Mouse (Mus musculus) neural tube, embryonic 13.5 days (tissue): ENCODE measurements at regions not wholly inside any gene's neighbourhood (a gene's known extent, or its start where the extent isn't known, plus 50 kb on each side); places are given as distances from the start of the nearest gene placed in this dataset.

ENCODE experiments used
- ATAC-seq: fragments of 200-750 bp; cut with Nextera tagmentation; 2 replicates; pipeline ENCODE4 v1.8.0; 2017; ENCODE audit warnings: low read depth, mild to moderate bottlenecking, moderate TSS enrichment, moderate library complexity
- H3K27ac ChIP-seq: fragments of 300-500 bp; sonication (generic); replicated peaks from 2 replicates; pipeline ENCODE4 v1.5.1; 2015; ENCODE audit warnings: moderate library complexity, mild to moderate bottlenecking, inconsistent platforms
- H3K27me3 ChIP-seq: fragments of 300-500 bp; sonication (generic); 2 replicates; pipeline ENCODE4 v1.6.1; 2015; ENCODE audit warnings: mild to moderate bottlenecking, inconsistent platforms
- H3K36me3 ChIP-seq: fragments of 300-500 bp; sonication (generic); 2 replicates; pipeline ENCODE4 v1.6.1; 2015; ENCODE audit warnings: mild to moderate bottlenecking, inconsistent platforms
- H3K4me1 ChIP-seq: fragments of 300-500 bp; sonication (generic); replicated peaks from 2 replicates; pipeline ENCODE4 v1.6.1; 2015; ENCODE audit warnings: inconsistent platforms
- H3K4me2 ChIP-seq: fragments of 300-500 bp; sonication (generic); 2 replicates; pipeline ENCODE4 v1.6.1; 2015; ENCODE audit warnings: inconsistent platforms, mild to moderate bottlenecking, moderate library complexity
- H3K4me3 ChIP-seq: fragments of 300-500 bp; sonication (generic); 2 replicates; pipeline ENCODE4 v1.5.1; 2015; ENCODE audit warnings: mild to moderate bottlenecking, inconsistent platforms
- H3K9ac ChIP-seq: fragments of 300-500 bp; sonication (generic); 2 replicates; pipeline ENCODE4 v1.6.1; 2015; ENCODE audit warnings: moderate library complexity, mild to moderate bottlenecking, inconsistent platforms
- H3K9me3 ChIP-seq: fragments of 300-500 bp; sonication (generic); 2 replicates; pipeline ENCODE4 v1.6.1; 2016; ENCODE audit warnings: inconsistent platforms
- WGBS: fragments of 180-500 bp; shearing (Covaris S2); methylation state at CpG from one replicate; pipeline ENCODE4 v1.1.7; 2015; 5-methylcytosine and 5-hydroxymethylcytosine counted together

DNA sequence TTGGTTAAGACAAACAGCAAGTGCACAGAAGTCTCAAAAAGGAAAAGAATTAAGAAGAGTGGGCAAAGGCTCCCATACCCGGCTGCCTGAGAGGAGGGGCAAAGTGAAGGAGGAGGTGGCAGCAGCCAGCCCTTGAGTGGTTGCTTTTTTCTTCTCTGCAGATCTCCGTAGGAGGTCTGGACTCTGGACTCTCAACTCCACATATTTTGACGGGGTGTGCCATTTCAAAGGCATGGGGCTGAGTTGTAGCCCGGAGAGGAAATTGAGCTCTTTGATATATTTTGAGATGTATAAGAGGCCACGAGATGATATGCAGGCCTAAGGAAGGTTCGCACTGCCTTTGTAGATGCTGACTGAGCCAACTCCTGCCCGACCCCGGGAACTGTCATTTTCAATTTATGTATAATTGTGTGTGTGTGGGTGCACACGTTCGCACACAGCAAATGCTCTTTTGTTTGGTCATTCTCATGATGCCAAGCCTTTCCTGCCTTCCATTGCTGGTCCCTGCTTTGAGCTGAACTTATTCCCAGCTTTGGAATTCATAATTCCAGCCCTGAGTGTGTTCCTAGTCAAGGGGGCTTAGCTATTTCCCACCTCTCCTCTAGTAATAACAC, 56.4 kb downstream of the Cxcr4 start:
- H3K4me3 ChIP-seq = no peak overlapping the region
- no peaks in the 10 kb centered on the region for H3K36me3 ChIP-seq
- H3K9me3 ChIP-seq = no peaks in the 10 kb centered on the region
- no peaks in the 10 kb centered on the region for H3K27me3 ChIP-seq
- H3K27ac ChIP-seq = no peak overlapping the region
- ATAC-seq = no peak
- peaks cover 11% of the 10 kb centered on the region for H3K4me1 ChIP-seq
- no peak overlapping the region for H3K9ac ChIP-seq
- no peak overlapping the region for H3K4me2 ChIP-seq
- WGBS = 69% methylated on average over 10 of the region's 10 CpGs

DNA sequence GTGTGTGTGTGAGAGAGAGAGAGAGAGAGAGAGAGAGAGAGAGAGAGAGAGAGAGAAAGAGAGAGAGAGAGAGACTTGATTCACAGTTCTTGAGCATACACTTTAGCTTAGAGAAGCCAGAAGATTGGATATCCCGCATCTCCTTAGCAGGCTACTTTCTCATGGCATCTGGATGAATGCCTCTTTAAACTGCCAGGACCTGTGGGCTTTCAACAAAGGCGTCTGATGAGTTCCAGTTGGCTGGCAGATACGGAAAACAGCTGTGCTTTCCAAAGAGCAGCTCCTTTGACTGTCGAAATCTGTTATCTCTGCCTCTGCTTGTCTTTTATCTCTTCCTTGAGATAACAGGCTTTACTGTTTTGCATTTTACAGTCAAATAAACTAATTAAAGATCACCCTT, 59.5 kb downstream of the Cxcr4 start:
- H3K27me3 ChIP-seq = no peaks in the 10 kb centered on the region
- H3K4me2 ChIP-seq = no peak overlapping the region
- H3K36me3 ChIP-seq = no peaks in the 10 kb centered on the region
- no peaks in the 10 kb centered on the region for H3K9me3 ChIP-seq
- H3K9ac ChIP-seq = no peak overlapping the region
- H3K4me3 ChIP-seq = no peak overlapping the region
- no peak overlapping the region for H3K27ac ChIP-seq
- no peaks in the 10 kb centered on the region; the same call in 1 of the 2 replicates for H3K4me1 ChIP-seq
- ATAC-seq = no peak
- 4% methylated on average over 4 of the region's 4 CpGs for WGBS

DNA sequence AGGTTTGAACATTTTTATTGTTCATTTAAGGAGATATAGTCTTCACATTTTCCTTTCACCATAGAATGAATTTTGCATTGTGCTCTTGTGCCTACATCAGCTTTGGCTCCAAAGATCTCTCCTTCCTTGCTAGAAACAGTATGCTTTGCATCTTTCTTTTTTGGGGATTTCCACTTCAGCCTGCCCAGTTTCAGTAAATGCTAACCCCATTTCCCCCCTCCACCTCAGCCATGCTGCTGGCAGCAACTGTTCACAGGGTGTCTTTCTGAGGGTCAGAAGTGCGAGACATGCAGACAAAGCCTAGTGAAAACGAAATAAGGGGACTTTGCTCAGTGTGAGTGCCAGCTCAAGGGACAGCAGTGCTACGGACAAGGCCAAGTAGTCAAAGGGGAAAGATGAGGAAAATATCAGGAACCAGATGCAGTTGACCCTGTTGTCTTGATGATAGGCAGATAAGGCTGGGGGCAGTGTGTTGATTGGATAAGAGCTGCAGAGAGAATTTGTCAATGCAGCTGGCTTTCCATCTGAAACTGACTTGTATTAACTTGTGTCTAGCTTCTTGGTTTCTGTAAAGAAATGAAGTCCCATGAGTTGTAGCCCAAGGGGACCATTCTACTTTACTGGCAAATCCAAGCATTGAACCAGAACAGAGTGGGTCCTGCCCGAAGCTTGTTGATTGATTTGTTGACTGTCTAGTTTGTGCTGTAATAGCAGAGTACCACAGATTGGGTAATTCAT, 62.1 kb downstream of the Cxcr4 start:
- 89% methylated on average over 4 of the region's 4 CpGs for WGBS
- H3K9me3 ChIP-seq = no peaks in the 10 kb centered on the region
- no peak overlapping the region for H3K27ac ChIP-seq
- H3K36me3 ChIP-seq = no peaks in the 10 kb centered on the region
- no peaks in the 10 kb centered on the region for H3K27me3 ChIP-seq
- H3K9ac ChIP-seq = no peak overlapping the region
- ATAC-seq = no peak
- no peaks in the 10 kb centered on the region; the same call in 1 of the 2 replicates for H3K4me1 ChIP-seq
- no peak overlapping the region for H3K4me2 ChIP-seq
- no peak overlapping the region for H3K4me3 ChIP-seq

DNA sequence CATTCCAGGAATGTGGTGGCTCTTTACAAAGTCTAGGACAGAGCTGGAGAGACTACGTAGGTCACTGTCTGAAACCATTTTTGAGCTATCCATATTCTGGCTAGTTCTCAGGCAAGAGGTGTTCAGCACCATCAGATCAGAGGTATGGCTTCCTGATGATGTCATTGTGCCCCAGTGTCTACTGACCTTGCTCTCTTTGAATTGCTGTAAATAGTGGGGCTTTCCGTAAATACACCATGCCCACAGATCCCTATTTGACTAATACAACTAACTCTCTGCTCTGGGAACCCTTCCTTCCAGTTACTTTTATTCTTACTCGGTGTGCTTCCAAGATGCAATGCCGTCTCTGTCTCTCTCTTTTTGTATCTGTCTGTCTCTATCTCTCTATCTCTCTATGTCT, 72.9 kb downstream of the Cxcr4 start:
- no peaks in the 10 kb centered on the region for H3K4me1 ChIP-seq
- no peaks in the 10 kb centered on the region for H3K9me3 ChIP-seq
- no peak for ATAC-seq
- no peak overlapping the region for H3K9ac ChIP-seq
- WGBS = 88% methylated on average over 4 of the region's 4 CpGs
- no peaks in the 10 kb centered on the region for H3K36me3 ChIP-seq
- no peak overlapping the region for H3K27ac ChIP-seq
- H3K4me3 ChIP-seq = no peak overlapping the region
- H3K27me3 ChIP-seq = no peaks in the 10 kb centered on the region
- no peak overlapping the region for H3K4me2 ChIP-seq

DNA sequence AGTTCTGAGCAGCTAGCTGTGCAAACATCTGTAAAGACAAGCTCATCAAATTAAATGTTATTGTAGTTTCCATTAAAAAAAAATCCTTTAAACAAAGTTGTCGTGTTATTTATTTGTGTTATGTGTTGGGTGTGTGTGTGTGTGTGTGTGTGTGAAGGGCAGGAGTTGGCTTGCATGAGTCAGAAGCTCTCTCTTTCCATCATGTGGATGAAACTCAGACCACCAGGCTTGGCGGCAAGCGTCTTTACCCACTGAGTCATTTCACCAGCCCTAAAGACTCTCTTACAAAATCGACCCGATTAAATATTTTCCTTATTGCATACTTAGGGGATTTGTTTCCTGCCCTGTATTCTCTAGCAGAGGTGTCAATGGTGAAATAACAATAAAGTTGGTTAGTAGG, 73.6 kb downstream of the Cxcr4 start:
- no peaks in the 10 kb centered on the region for H3K9me3 ChIP-seq
- WGBS = 91% methylated on average over 5 of the region's 5 CpGs
- no peak overlapping the region for H3K4me3 ChIP-seq
- no peak overlapping the region for H3K9ac ChIP-seq
- H3K27me3 ChIP-seq = no peaks in the 10 kb centered on the region
- no peak overlapping the region for H3K4me2 ChIP-seq
- H3K4me1 ChIP-seq = no peaks in the 10 kb centered on the region
- no peak overlapping the region for H3K27ac ChIP-seq
- no peak for ATAC-seq
- H3K36me3 ChIP-seq = no peaks in the 10 kb centered on the region

DNA sequence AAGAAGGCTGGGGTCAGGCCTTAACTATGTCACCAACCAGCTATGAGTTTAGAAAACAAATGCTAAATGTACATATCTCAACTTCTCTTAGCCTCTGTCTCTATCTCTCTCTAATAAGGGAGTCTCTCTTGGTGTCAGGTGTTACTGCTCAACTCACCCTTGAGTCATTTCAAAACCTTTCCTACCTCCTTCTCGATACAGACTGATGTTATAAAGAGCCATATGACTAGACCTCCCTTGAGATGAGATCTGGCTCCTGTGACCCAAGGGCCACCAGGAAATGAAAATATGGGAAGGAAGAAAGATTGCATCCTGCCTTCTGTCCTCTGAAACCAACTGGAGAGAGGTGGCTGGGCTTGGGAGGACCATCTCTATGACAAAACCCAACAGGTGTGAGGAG, 74.7 kb downstream of the Cxcr4 start:
- no peak for ATAC-seq
- Histone ChIP-seq H3K9me3 (no peaks in the 10 kb centered on the region), H3K9ac (no peak overlapping the region), H3K27me3 (no peaks in the 10 kb centered on the region), H3K36me3 (no peaks in the 10 kb centered on the region), H3K4me3 (no peak overlapping the region), H3K27ac (no peak overlapping the region), H3K4me1 (no peaks in the 10 kb centered on the region), H3K4me2 (no peak overlapping the region)
- 91% methylated on average over 1 of the region's 1 CpGs for WGBS

DNA sequence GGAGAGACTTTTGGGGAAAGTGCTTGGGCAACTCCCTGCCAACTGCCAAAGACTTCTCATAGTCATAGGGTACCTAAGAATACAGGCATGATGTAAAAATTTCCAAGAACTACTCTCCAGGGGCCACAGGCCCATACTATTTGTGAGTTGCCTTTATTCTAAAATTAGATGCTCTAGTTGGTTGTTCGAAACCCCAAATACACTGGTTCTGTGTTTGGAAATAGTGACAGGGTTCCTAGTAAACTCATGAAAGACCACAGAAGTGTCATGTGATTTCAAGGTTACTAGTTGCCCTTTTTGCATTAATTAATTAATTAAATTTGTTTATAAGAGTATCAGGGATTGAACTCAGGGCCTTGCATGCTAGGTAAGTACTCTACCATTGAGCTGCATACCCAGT, 77.8 kb downstream of the Cxcr4 start:
- no peak overlapping the region for H3K4me2 ChIP-seq
- no peaks in the 10 kb centered on the region for H3K9me3 ChIP-seq
- H3K27me3 ChIP-seq = no peaks in the 10 kb centered on the region
- H3K36me3 ChIP-seq = no peaks in the 10 kb centered on the region
- no peaks in the 10 kb centered on the region for H3K4me1 ChIP-seq
- no peak for ATAC-seq
- H3K4me3 ChIP-seq = no peak overlapping the region
- no peak overlapping the region for H3K9ac ChIP-seq
- WGBS = 95% methylated on average over 1 of the region's 1 CpGs
- H3K27ac ChIP-seq = no peak overlapping the region

DNA sequence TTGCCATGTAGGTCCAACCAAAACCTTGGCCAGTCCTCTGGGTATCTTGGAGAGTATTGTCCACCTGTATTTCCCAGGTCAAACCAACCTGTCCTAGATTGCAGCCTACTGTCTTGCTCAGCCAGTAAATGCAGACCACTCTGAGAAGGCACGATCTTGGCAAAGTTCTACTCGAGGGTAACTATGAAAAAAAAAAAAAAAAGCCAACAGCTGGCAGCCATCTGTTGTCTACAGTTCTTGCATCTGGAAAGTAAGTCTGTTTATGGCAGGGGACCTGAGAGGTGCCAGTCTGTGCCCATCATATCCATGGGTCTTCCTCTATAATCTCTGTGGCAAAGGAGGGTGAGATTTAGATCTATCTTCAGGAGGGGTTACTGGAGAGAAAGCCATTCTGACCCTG, 78.2 kb downstream of the Cxcr4 start:
- no peak for ATAC-seq
- Histone ChIP-seq H3K36me3 (no peaks in the 10 kb centered on the region), H3K4me3 (no peak overlapping the region), H3K4me2 (no peak overlapping the region), H3K4me1 (no peaks in the 10 kb centered on the region), H3K9ac (no peak overlapping the region), H3K9me3 (no peaks in the 10 kb centered on the region), H3K27me3 (no peaks in the 10 kb centered on the region), H3K27ac (no peak overlapping the region)
- 87% methylated on average over 2 of the region's 2 CpGs for WGBS

DNA sequence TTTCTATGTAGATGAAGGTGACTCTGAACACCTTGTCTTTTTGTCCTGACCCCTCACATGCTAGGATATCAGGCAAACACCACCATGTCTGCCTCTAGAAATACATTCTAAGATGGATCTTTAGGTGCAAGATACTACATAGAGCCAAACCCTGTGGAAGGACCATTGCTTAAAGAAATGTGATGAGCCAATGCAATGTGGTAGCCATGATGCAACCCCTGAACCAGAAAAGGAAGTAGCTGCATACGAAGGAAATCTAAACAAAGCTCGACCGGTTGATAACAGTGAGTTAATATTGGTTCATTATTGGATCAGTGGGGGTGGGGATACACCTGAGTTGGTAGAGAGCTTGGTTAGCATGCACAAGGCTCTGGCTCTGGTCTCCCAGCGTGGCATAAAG, 78.9 kb downstream of the Cxcr4 start:
- H3K4me2 ChIP-seq = no peak overlapping the region
- H3K36me3 ChIP-seq = no peaks in the 10 kb centered on the region
- 91% methylated on average over 4 of the region's 4 CpGs for WGBS
- H3K4me1 ChIP-seq = no peaks in the 10 kb centered on the region
- no peak for ATAC-seq
- H3K27me3 ChIP-seq = no peaks in the 10 kb centered on the region
- H3K27ac ChIP-seq = no peak overlapping the region
- no peak overlapping the region for H3K4me3 ChIP-seq
- no peaks in the 10 kb centered on the region for H3K9me3 ChIP-seq
- no peak overlapping the region for H3K9ac ChIP-seq

DNA sequence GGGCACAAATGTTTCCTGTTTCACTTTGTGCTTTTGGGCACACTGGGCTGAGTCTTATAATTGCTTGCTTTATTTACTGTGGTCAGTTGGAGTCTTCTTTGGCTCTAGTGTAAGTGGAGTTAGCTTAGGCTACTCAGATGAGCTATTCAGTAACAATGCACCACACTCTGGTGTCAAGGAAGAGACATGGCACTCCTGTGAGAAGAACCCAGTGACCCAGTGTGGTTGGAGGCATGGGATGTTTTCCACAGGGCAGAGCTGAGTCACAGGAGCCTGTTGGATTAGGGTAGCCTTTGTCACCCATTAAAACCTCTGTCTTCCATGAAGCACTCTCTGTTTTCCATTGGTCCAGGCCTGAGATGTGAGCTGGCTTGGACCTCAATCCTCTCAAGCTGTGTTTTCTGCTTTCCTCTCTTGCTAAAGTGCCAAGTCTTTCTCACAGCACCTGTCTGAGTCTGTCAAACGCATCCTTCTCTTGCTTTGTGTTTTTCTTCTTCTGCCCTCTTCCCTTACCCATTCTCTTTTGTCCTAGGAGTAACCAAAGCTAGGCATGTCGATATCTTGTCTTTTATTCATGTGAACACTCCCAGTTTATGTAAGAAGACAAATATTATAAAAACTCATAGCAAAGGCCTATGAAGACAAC, 83.2 kb downstream of the Cxcr4 start:
- no peaks in the 10 kb centered on the region for H3K36me3 ChIP-seq
- no peak for ATAC-seq
- WGBS = 91% methylated on average over 2 of the region's 2 CpGs
- H3K27ac ChIP-seq = no peak overlapping the region
- H3K4me1 ChIP-seq = no peaks in the 10 kb centered on the region
- no peaks in the 10 kb centered on the region; the same call in 1 of the 2 replicates for H3K9me3 ChIP-seq
- no peak overlapping the region for H3K4me2 ChIP-seq
- H3K4me3 ChIP-seq = no peak overlapping the region
- H3K27me3 ChIP-seq = no peaks in the 10 kb centered on the region
- H3K9ac ChIP-seq = no peak overlapping the region

DNA sequence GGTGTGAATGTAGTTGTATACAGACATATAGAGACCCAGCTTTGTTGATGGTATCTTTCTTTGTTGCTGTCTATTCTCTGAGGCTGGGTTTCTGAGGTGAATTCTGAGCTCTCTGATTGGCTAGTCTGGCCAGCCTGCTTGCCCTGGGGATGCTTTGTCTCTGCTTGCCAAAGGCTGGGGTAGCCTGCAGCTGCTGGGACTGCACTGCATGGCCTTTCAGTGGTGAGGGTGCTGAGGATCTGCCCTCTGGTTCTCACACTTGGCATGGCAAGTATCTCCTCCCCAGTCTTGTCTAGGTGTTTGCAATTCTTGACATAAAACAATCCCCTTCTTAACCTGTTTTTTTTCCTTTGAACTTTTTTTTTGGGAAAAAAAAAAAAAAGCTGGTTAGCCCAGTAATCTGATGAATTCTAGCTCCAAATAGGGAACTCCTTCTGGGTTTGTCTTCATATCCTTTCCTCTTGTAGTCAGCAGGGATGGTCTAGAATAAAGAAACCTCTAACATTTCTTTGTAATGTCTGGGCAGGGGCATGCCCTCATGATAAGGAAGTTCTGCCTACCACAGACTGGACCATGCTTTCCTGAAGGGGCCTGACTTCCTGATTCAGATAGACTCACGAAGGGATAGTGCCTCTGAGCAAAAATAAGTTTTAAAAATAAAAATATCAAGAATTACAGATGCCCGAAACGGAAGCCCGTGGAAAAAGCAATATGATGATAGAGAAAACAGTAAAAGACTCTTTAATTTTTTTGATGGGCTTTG, 85.4 kb downstream of the Cxcr4 start:
- Histone ChIP-seq H3K27me3 (no peaks in the 10 kb centered on the region), H3K9me3 (no peaks in the 10 kb centered on the region; the same call in 1 of the 2 replicates), H3K4me3 (no peak overlapping the region), H3K27ac (no peak overlapping the region), H3K9ac (no peak overlapping the region), H3K4me2 (no peak overlapping the region), H3K36me3 (no peaks in the 10 kb centered on the region), H3K4me1 (no peaks in the 10 kb centered on the region)
- no peak for ATAC-seq
- 92% methylated on average over 4 of the region's 4 CpGs for WGBS

DNA sequence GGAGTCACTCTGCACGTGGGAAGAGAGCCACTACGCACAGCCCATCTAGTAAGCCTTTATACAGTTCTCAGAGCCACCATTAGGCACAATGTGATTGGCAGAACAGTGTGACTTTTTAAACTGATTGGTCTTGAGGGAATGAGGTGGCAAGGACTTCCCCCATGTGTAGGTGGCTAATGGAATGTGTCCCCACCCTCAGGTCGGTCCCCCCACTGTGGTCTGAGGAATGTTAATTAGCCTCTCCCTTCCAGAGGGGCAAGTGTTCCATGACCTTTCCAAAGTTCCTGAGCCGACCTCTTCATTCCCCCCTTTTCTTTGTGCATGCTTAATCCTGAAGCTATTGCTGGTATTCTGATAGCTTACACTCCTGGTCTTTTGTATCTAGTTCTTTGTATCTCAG, 87.2 kb upstream of the Dars start:
- H3K4me3 ChIP-seq = no peak overlapping the region
- H3K4me1 ChIP-seq = no peaks in the 10 kb centered on the region
- ATAC-seq = no peak
- no peak overlapping the region for H3K9ac ChIP-seq
- WGBS = 64% methylated on average over 4 of the region's 4 CpGs
- H3K9me3 ChIP-seq = no peaks in the 10 kb centered on the region; the same call in 1 of the 2 replicates
- H3K4me2 ChIP-seq = no peak overlapping the region
- H3K27me3 ChIP-seq = no peaks in the 10 kb centered on the region
- no peak overlapping the region for H3K27ac ChIP-seq
- no peaks in the 10 kb centered on the region for H3K36me3 ChIP-seq
